Mouse (Mus musculus) heart, adult 11 months (tissue): Measurements from ENCODE around the gene Ltb4r2.
A peak's percentile ranks its signal among the peaks of the same experiment; 100 is the strongest.

Experiments used
- DNase-seq: peaks from one replicate; pipeline ENCODE4 v3.0.0; 2022

The Ltb4r2 gene

DNA sequence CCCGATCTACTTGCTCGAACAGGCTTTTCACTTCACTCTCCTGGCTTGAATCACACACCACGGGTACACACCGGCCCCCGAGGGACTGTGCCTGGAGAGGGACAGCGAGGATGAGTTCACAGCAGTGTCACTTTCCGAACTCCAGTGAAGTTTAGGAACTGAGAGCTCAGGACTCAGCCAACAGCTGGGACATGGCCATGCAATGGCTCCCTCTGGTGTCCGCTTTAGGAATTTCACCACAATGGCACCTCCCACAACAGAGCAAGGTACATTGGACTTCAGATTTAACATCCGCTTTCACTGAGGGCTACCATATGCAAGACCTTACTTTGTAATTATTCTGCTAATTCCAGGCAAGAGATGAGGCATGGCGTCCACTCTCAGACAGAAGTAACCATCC lies 17.5 kb upstream of the Ltb4r2 start:
- peak; percentile 97 for DNase-seq

DNA sequence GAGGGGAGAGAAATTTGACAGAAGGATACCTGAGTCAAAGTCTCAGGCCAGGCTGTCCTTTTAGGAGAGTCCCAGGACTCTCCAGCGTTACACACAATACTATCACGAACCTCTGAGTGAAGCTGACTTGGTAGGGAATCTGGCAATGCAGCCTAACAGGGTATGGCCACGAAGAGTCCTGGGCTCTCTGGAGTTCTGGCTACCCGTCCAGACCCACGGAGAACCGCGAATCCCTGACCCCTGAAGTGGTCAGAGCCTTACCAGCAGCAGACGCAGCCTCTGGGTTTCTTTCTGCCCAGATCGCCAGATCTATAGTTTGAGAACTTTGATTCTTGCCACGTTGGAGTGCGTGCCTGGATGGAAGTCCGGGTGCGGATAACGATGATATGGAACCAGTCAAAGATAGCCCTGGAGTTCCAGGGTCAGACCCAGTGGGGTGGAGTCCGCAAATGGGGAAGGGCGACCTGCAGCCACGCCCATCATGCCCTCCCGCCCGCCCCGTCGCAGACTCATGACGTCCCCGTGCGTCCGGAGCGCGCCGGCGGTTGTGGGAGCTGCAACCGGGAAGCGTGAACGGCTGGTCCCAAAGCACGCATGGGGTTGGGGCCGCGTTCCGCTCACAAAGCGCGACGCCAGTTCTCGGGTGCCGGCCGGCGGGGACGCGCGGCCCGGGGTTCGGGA lies 15.9 kb upstream of the Ltb4r2 start, which contains the start of the genes Dhrs1 and Nop9:
Gene Dhrs1, minus strand, starts transcription at position 511 of the 681 bp plus-strand sequence.
Gene Nop9, plus strand, starts transcription at position 514 of the 681 bp plus-strand sequence.
- DNase-seq: peak; percentile 99

- no peak for DNase-seq
These were observed 15.4 kb upstream of the Ltb4r2 start for GRCm38 (mm10) chr14:55745861-55746237.

GRCm38 (mm10) chr14:55747051-55747847 lies 14.0 kb upstream of the Ltb4r2 start:
- no peak for DNase-seq

- DNase-seq: no peak
These were observed 3.7 kb upstream of the Ltb4r2 start for GRCm38 (mm10) chr14:55757566-55757965.

DNA sequence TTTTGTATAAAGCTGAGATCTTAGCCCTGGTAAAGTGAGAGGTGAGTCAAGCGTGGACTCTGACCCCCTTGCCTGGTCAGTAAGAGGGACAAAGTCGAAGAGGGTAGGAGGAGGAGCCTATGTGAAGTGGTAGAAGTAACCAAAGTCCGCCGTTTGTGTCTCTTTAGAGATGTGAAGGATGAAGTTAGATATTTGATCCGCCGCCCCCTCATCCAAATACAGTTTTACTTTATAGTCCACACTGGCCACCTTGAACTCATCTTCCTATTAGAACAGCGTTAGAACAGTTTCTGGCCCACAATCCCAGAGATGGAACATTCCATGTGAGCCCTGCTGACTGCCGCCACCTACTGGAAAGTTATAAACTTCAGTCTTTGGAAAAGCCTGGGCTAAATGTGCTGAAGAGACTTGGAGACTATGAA lies 2.9 kb upstream of the Ltb4r2 start, which contains the start of gene Cideb:
Gene Cideb, minus strand, starts transcription at position 96 of the 422 bp plus-strand sequence.
- peak; percentile 90 for DNase-seq

GRCm38 (mm10) chr14:55760156-55760555 lies 1.1 kb upstream of the Ltb4r2 start:
- DNase-seq: peak; percentile 97

GRCm38 (mm10) chr14:55762001-55762821 lies 983 bp downstream of the Ltb4r2 start:
- peak; percentile 97 for DNase-seq

DNA sequence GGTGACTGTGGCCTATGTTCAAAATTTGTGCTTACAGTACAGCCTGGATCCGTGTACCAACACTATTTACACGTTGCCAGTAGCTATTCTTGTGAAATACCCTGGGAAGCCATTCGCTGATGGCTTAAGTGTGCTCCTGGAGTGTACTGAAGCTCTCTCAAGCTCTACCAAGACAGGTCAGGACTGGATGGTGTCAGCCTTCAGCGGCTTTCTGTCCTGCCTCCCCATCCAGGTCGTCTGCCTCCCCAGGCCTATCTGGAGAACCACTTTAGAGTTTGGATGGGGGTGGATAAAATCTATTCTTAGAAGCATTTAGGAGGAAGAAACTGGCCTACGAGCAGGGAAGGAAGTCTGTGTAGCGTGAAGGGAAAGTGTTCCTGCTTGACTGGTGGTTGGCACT lies 1.9 kb downstream of the Ltb4r2 start:
- peak; percentile 96 for DNase-seq

DNA sequence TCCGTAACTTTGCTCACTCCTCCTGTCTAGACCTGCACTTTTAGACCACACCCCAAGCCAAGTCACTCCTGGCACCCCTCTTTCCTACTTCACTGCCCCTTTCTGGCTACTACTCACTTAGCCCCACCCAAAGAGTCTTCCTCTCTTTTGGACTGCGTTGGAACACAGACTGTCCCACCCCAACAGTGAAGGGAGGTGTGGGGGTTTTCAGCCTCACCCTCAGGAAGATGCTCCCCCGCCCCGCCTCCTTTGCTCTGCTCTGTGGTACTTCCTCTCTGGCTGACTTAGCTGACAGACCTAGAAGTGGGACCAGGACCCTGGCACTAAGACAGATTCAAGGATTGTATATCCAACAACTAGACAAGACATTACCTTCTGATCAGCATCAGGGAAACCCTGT lies 4.5 kb downstream of the Ltb4r2 start, which contains the start of gene Ltb4r1:
Gene Ltb4r1, plus strand, starts transcription at position 267 of the 400 bp plus-strand sequence.
- DNase-seq: no peak

DNA sequence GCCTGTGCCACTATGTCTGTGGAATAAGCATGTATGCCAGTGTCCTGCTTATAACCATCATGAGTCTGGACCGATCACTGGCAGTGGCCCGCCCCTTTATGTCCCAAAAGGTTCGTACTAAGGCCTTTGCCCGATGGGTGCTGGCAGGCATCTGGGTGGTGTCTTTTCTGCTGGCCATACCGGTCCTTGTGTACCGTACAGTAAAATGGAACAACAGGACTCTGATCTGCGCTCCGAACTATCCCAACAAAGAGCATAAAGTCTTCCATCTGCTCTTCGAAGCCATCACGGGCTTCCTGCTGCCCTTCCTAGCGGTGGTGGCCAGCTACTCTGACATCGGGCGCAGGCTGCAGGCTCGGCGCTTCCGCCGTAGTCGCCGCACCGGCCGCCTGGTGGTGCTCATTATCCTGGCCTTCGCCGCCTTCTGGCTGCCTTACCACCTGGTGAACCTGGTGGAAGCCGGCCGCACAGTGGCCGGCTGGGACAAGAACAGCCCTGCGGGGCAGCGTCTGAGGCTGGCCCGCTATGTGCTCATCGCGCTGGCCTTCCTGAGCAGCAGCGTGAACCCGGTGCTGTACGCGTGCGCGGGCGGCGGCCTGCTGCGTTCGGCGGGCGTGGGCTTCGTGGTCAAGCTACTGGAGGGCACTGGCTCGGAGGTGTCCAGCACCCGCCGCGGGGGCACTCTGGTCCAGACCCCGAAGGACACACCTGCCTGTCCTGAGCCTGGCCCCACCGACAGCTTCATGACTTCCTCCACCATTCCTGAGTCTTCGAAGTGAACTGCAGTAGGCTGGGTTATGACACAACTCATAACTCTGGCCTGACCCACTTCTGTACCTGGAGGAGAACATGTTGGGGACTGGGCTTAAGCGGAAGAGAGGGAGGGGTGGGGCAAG lies 6.5 kb downstream of the Ltb4r2 start:
- DNase-seq: peak; percentile 93

- no peak for DNase-seq
These were observed 7.3 kb downstream of the Ltb4r2 start for GRCm38 (mm10) chr14:55768555-55768954.

DNA sequence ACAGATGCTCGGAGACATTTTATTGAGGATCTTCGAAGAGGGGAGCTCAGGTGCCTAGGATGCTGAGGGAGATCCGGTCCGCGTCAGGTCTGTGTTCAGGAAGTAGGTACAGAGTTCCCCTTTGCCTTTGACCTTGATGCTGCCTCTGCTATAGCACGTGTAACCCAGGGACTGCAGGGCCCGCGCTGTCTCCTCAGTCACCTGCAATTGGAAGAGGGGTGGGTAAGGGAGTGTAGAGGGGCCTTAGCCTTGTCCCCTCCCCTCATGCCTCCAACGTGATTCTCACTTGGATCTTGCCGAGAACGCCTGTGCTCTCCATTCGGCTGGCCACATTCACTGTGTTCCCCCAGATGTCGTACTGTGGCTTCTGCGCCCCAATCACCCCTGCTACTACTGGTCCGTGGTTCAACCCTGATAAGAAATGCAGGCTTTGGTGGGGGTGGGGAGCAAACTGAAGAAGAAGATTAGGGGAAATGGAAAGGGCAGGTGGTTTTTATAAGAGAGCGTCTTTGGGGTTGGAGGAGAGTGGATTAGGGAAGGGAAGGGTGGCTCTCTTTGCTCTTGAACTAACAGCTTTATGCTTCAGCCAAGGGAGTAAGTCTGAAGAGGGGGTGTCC lies 8.0 kb downstream of the Ltb4r2 start:
- no peak for DNase-seq

- DNase-seq: peak; percentile 92
These were observed 15.5 kb downstream of the Ltb4r2 start for GRCm38 (mm10) chr14:55776711-55777110.

- DNase-seq: peak; percentile 80
These were observed 15.9 kb downstream of the Ltb4r2 start for GRCm38 (mm10) chr14:55777176-55777575.

- peak; percentile 87 for DNase-seq
These were observed 16.6 kb downstream of the Ltb4r2 start for GRCm38 (mm10) chr14:55777806-55778205.

DNA sequence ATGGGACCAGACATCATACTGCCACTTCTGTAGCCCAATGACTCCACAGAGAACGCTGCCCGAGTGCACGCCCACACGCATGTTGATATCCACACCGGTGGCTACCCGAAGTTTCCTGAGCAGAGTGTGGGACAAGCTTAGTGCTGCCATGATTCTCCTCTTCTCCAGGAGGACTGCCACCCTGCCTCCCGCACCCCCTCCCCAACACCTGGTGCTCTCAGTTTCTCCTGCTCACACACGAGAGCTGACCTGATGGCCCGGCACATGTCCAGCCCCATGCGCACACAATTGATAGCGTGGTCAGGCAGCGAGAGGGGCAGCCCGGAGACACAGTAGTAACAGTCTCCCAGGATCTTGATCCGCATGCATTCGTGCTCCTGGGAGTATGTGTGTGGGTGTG lies 17.5 kb downstream of the Ltb4r2 start:
- peak; percentile 86 for DNase-seq

- DNase-seq: peak; percentile 90
These were observed 18.4 kb downstream of the Ltb4r2 start for GRCm38 (mm10) chr14:55779656-55780055.

DNA sequence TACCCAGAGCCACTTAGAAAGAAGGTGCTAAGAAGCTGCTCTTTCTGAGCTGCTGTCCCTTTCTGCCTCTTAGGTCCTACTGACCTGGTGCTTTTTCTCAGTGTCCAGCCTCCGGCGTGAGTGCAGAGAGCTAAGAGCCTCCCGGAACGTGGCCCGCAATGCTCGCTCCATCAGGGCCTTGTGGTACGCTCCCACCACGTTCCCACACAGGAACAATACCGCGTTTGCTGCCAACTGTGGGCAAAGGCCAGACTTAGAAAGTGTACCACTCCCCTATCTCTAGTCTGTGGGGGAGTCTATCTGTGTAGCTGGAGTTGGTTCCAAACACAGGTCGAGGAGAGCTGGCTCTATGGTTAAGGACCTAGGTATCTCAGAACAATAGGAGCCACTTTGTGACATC lies 19.5 kb downstream of the Ltb4r2 start:
- peak; percentile 92 for DNase-seq

GRCm38 (mm10) chr14:55781310-55781709 lies 20.1 kb downstream of the Ltb4r2 start:
- DNase-seq: peak; percentile 97

- DNase-seq: peak; percentile 93
These were observed 21.2 kb downstream of the Ltb4r2 start for GRCm38 (mm10) chr14:55782361-55782960.
